Mouse (Mus musculus) intestine, embryonic 16.5 days (tissue): ENCODE measurements around the gene Eml4. TPM values are rescaled to one million over a fixed set of nuclear protein-coding genes. Genes with fewer than 3 reads are reported as not detected.

ENCODE experiments used
- ATAC-seq: fragments of 200-750 bp; cut with Nextera tagmentation; 2 replicates; pipeline ENCODE4 v1.8.0; 2017; ENCODE audit warnings: moderate TSS enrichment, moderate library complexity
- H3K27ac ChIP-seq: fragments of 300-500 bp; sonication (generic); 2 replicates; pipeline ENCODE4 v1.5.1; 2014; ENCODE audit warnings: mild to moderate bottlenecking, low read length
- H3K27me3 ChIP-seq: fragments of 300-500 bp; sonication (generic); replicated peaks from 2 replicates; pipeline ENCODE4 v1.6.1; 2014; ENCODE audit warnings: low read length, control low read depth, mixed read lengths; ENCODE audit not compliant: control insufficient read depth, insufficient read depth
- H3K36me3 ChIP-seq: fragments of 300-500 bp; sonication (generic); 2 replicates; pipeline ENCODE4 v1.6.1; 2014; ENCODE audit warnings: low read length, control low read depth; ENCODE audit not compliant: control insufficient read depth, insufficient read depth
- H3K4me1 ChIP-seq: fragments of 300-500 bp; sonication (generic); 2 replicates; pipeline ENCODE4 v1.6.1; 2014; ENCODE audit warnings: low read length, control low read depth, mixed read lengths; ENCODE audit not compliant: control insufficient read depth, insufficient read depth
- H3K4me2 ChIP-seq: fragments of 300-500 bp; sonication (generic); 2 replicates; pipeline ENCODE4 v1.6.1; 2014; ENCODE audit warnings: low read depth, low read length, control low read depth
- H3K4me3 ChIP-seq: fragments of 300-500 bp; sonication (generic); 2 replicates; pipeline ENCODE4 v1.5.1; 2014; ENCODE audit warnings: mild to moderate bottlenecking, low read length
- H3K9ac ChIP-seq: fragments of 300-500 bp; sonication (generic); 2 replicates; pipeline ENCODE4 v1.6.1; 2014; ENCODE audit warnings: low read depth, low read length
- H3K9me3 ChIP-seq: fragments of 300-500 bp; sonication (generic); 2 replicates; pipeline ENCODE4 v1.6.1; 2016; ENCODE audit warnings: low read length, control low read depth; ENCODE audit not compliant: control insufficient read depth
- WGBS: fragments of 180-500 bp; shearing (Covaris S2); extraction: QIAGEN DNeasy Blood & Tissue Kit; methylation state at CpG from one replicate; pipeline ENCODE4 v1.1.7; 2014; 5-methylcytosine and 5-hydroxymethylcytosine counted together
- polyA plus RNA-seq: library from polyadenylated mRNA; unstranded; fragments of >200 nt; fragmentation: Nextera tagmentation; extraction: Ambion mirVana; gene quantifications from 2 replicates; pipeline ENCODE4 v1.2.1, GENCODE M21; 2015

Eml4 gene
- polyA plus RNA-seq, 1 experiment from 2014 or later, result 26.3 TPM

GRCm38 (mm10) chr17:83353460-83353859 is 2.7 kb downstream of the Eml4 start:
- WGBS, result 47% methylated on average over 4 of the region's 4 CpGs
- Histone ChIP-seq H3K4me2 (no peak overlapping the region), H3K36me3 (no peaks in the 10 kb centered on the region), H3K4me3 (no peak overlapping the region), H3K9ac (no peak overlapping the region), H3K27me3 (no peaks in the 10 kb centered on the region), H3K9me3 (no peaks in the 10 kb centered on the region), H3K27ac (no peak overlapping the region), H3K4me1 (peaks cover 19% of the 10 kb centered on the region)
- ATAC-seq, result no peak

- Histone ChIP-seq H3K27ac (no peak overlapping the region), H3K36me3 (no peaks in the 10 kb centered on the region), H3K27me3 (no peaks in the 10 kb centered on the region), H3K4me3 (no peak overlapping the region), H3K4me1 (peaks cover 21% of the 10 kb centered on the region), H3K9me3 (no peaks in the 10 kb centered on the region), H3K4me2 (no peak overlapping the region), H3K9ac (no peak overlapping the region)
- no peak for ATAC-seq
- 56% methylated on average over 2 of the region's 2 CpGs for WGBS
Measured at GRCm38 (mm10) chr17:83355481-83355880, 4.8 kb downstream of the Eml4 start.

GRCm38 (mm10) chr17:83359934-83360333 is 9.2 kb downstream of the Eml4 start:
- Histone ChIP-seq H3K9ac (no peak overlapping the region), H3K36me3 (no peaks in the 10 kb centered on the region), H3K4me2 (no peak overlapping the region), H3K27ac (no peak overlapping the region), H3K9me3 (no peaks in the 10 kb centered on the region), H3K4me1 (peaks cover 25% of the 10 kb centered on the region), H3K27me3 (no peaks in the 10 kb centered on the region), H3K4me3 (no peak overlapping the region)
- peak; percentile 73 for ATAC-seq
- WGBS, result 47% methylated on average over 4 of the region's 4 CpGs

- Histone ChIP-seq H3K4me1 (peaks cover 34% of the 10 kb centered on the region), H3K4me2 (no peak overlapping the region), H3K27me3 (no peaks in the 10 kb centered on the region), H3K4me3 (no peak overlapping the region), H3K27ac (no peak overlapping the region), H3K9me3 (no peaks in the 10 kb centered on the region), H3K36me3 (no peaks in the 10 kb centered on the region), H3K9ac (no peak overlapping the region)
- WGBS, result 80% methylated on average over 13 of the region's 13 CpGs
- ATAC-seq, result no peak
Measured at GRCm38 (mm10) chr17:83360796-83361566, 10.2 kb downstream of the Eml4 start.

GRCm38 (mm10) chr17:83363081-83363480 is 12.3 kb downstream of the Eml4 start:
- Histone ChIP-seq H3K4me2 (no peak overlapping the region), H3K27ac (no peak overlapping the region), H3K4me1 (peaks cover 41% of the 10 kb centered on the region), H3K27me3 (no peaks in the 10 kb centered on the region), H3K9ac (no peak overlapping the region), H3K36me3 (no peaks in the 10 kb centered on the region), H3K4me3 (no peak overlapping the region), H3K9me3 (no peaks in the 10 kb centered on the region)
- 58% methylated on average over 3 of the region's 3 CpGs for WGBS
- ATAC-seq, result no peak

- Histone ChIP-seq H3K9ac (no peak overlapping the region), H3K4me3 (no peak overlapping the region), H3K4me2 (no peak overlapping the region), H3K9me3 (no peaks in the 10 kb centered on the region), H3K27me3 (no peaks in the 10 kb centered on the region), H3K27ac (no peak overlapping the region), H3K36me3 (no peaks in the 10 kb centered on the region), H3K4me1 (peaks cover 48% of the 10 kb centered on the region)
- whole genome bisulfite sequencing, result 81% methylated on average over 5 of the region's 5 CpGs
- ATAC-seq, result no peak
Measured at GRCm38 (mm10) chr17:83364296-83364695, 13.6 kb downstream of the Eml4 start.

GRCm38 (mm10) chr17:83365130-83365529 is 14.4 kb downstream of the Eml4 start:
- Histone ChIP-seq H3K4me3 (no peak overlapping the region), H3K9ac (no peak overlapping the region), H3K36me3 (no peaks in the 10 kb centered on the region), H3K27me3 (no peaks in the 10 kb centered on the region), H3K27ac (0 out of 2 replicates have a peak overlapping the region, but pooled peaks have one; percentile 66), H3K9me3 (no peaks in the 10 kb centered on the region), H3K4me2 (no peak overlapping the region), H3K4me1 (peaks cover 43% of the 10 kb centered on the region)
- ATAC-seq, result no peak
- WGBS, result 51% methylated on average over 2 of the region's 2 CpGs

GRCm38 (mm10) chr17:83365614-83366355 is 15.1 kb downstream of the Eml4 start:
- WGBS, result 22% methylated on average over 11 of the region's 11 CpGs
- H3K27ac ChIP-seq, result peak overlapping the region; percentile 66
- peaks cover 43% of the 10 kb centered on the region for H3K4me1 ChIP-seq
- no peaks in the 10 kb centered on the region for H3K27me3 ChIP-seq
- H3K9me3 ChIP-seq, result no peaks in the 10 kb centered on the region
- peak; percentile 73; the same call in 1 of the 2 replicates for ATAC-seq
- no peaks in the 10 kb centered on the region for H3K36me3 ChIP-seq
- 0 out of 2 replicates have a peak overlapping the region, but pooled peaks have one; percentile 16 for H3K4me2 ChIP-seq
- 0 out of 2 replicates have a peak overlapping the region, but pooled peaks have one; percentile 12 for H3K9ac ChIP-seq
- H3K4me3 ChIP-seq, result no peak overlapping the region

- no peaks in the 10 kb centered on the region for H3K9me3 ChIP-seq
- no peaks in the 10 kb centered on the region for H3K36me3 ChIP-seq
- H3K27me3 ChIP-seq, result no peaks in the 10 kb centered on the region
- no peak overlapping the region for H3K9ac ChIP-seq
- H3K4me2 ChIP-seq, result no peak overlapping the region
- H3K27ac ChIP-seq, result no peak overlapping the region
- peaks cover 34% of the 10 kb centered on the region for H3K4me1 ChIP-seq
- no peak for ATAC-seq
- 82% methylated on average over 5 of the region's 5 CpGs for WGBS
- no peak overlapping the region for H3K4me3 ChIP-seq
Measured at GRCm38 (mm10) chr17:83367387-83367786, 16.7 kb downstream of the Eml4 start.
